20 mouse cellular contexts compared by ENCODE assay signal in the genomic region with DNA sequence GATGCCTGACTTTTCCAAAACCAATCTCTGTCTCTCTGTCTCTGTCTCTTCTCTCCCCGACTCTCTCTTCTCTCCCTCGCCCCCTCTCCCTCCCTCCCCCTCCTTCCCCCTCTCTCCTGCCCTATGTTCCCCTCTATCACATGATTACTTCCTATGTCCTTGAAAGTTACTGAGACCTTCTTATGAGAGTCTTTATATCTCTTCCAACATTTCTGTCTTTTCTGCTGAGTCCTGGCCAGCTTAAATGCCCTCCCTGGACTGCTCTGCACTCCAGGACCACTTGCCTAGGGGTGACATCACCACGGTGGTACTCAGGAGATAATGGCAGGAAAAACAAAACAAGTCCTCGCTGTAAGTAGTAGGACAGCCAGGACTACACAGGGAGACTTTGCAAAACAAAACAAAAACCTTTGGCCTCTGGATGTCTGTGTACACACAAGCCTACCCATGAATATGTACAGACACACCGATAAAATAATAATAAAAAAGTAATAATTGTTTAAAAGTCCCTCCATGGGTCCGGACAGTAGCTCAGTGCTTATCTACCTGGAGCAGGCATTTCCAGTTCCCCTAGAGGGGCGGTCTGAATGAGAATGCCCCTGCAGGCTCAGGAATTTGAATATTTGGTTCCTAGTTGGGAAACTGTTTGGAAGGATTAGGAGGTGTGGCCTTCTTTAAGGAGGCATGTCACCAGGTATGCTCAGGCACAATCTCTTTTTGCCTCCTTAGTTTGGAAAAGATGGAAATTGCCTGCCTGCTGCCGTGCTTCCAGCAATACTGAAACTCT. TPM values are rescaled to one million over a fixed set of nuclear protein-coding genes. Genes with fewer than 3 reads are reported as not detected.
DNase-seq lines count a peak whose midpoint lies in the region; ATAC-seq and TF ChIP-seq lines count a peak whose summit lies in the region.
"Had no signal": no experiment of that assay in that cellular context is flagged by ENCODE, and none has a peak within 500 bp of the region (broad histone marks: within the 10 kb centered on the region; RNA-seq: fewer than 3 reads in every experiment).

No protein-coding gene starts in this region.

- no peaks in the 10 kb centered on the region for H3K27me3 ChIP-seq in heart, embryonic 13.5 days (replicated peaks)
- no peaks in the 10 kb centered on the region for H3K27me3 ChIP-seq in MEL (ENCODE audit: control insufficient read depth in 1 of 2, insufficient read depth in 2 of 2, low read length in 2 of 2)
- H3K27me3 ChIP-seq in liver, embryonic 13.5 days = no peaks in the 10 kb centered on the region
- H3K27me3 ChIP-seq: embryonic facial prominence, embryonic 12.5 days; hindbrain, embryonic 15.5 days; neural tube, embryonic 15.5 days had no signal

- no peak for TF ChIP-seq RAD21 in MEL (IDR thresholded peaks at IDR 0.05; ENCODE audit: low read depth, low read length)

- no peak for TF ChIP-seq CTCF in MEL (IDR thresholded peaks at IDR 0.05 in 2 of 3, conservative IDR thresholded peaks at IDR 0.05 in 1 of 3; ENCODE audit: control insufficient read depth in 1 of 3, insufficient read depth in 1 of 3, low read depth in 2 of 3, low read length in 3 of 3, poor library complexity in 1 of 3, severe bottlenecking in 1 of 3)

- no peak overlapping the region for H3K4me3 ChIP-seq in heart, embryonic 13.5 days
- peak overlapping the region; percentile 56 to 62 for H3K4me3 ChIP-seq in MEL (ENCODE audit: control insufficient read depth in 1 of 2, insufficient read depth in 1 of 2, low read depth in 2 of 2, low read length in 2 of 2)
- no peak overlapping the region for H3K4me3 ChIP-seq in liver, embryonic 13.5 days (replicated peaks)
- H3K4me3 ChIP-seq: embryonic facial prominence, embryonic 12.5 days; hindbrain, embryonic 15.5 days; midbrain, embryonic 10.5 days; neural tube, embryonic 15.5 days had no signal

- peak overlapping the region; percentile 48; the same call in 1 of the 2 replicates for H3K27ac ChIP-seq in heart, embryonic 13.5 days (replicated peaks)
- peak overlapping the region; percentile 81 for H3K27ac ChIP-seq in MEL (ENCODE audit: control insufficient read depth, low read depth, low read length)
- H3K27ac ChIP-seq in liver, embryonic 13.5 days = peak overlapping the region; percentile 55; the same call in 1 of the 2 replicates
- H3K27ac ChIP-seq: embryonic facial prominence, embryonic 12.5 days; hindbrain, embryonic 15.5 days; midbrain, embryonic 10.5 days; neural tube, embryonic 15.5 days; stomach, postnatal 0 days had no signal

- no peaks in the 10 kb centered on the region for H3K36me3 ChIP-seq in heart, embryonic 13.5 days
- H3K36me3 ChIP-seq in MEL (ENCODE audit: control insufficient read depth in 1 of 2, insufficient read depth in 2 of 2, low read length in 2 of 2) = peaks cover 0 to 32% of the 10 kb centered on the region in 2 experiments; a peak in 2 of 4 replicates
- H3K36me3 ChIP-seq in liver, embryonic 13.5 days = no peaks in the 10 kb centered on the region
- H3K36me3 ChIP-seq: embryonic facial prominence, embryonic 12.5 days; hindbrain, embryonic 15.5 days; midbrain, embryonic 10.5 days; neural tube, embryonic 15.5 days had no signal

- no peaks in the 10 kb centered on the region for H3K79me2 ChIP-seq in MEL (ENCODE audit: control insufficient read depth, insufficient read depth, low read length, poor library complexity)

- no peak overlapping the region for H3K4me2 ChIP-seq in heart, embryonic 13.5 days
- H3K4me2 ChIP-seq in liver, embryonic 13.5 days = no peak overlapping the region
- H3K4me2 ChIP-seq: embryonic facial prominence, embryonic 12.5 days; hindbrain, embryonic 15.5 days; neural tube, embryonic 15.5 days had no signal

- no peak for DNase-seq in heart, postnatal 25 days (ENCODE audit: low spot score)
- DNase-seq in 416B (ENCODE audit: low read depth) (peak; percentile 51), MEL (ENCODE audit: low read depth, low spot score) (peak; percentile 57), MN1 (ENCODE audit: low spot score) (no peak)
- DNase-seq in liver, embryonic 13.5 days = no peak
- no peak for DNase-seq in left cerebral cortex, postnatal 4 days
- no peak for DNase-seq in cerebellum, adult 11-12 months
- DNase-seq: cerebellum, adult 11 months; forebrain, postnatal 0 days; gastrocnemius, postnatal 25 days; lung, adult 2 months had no signal

- no peak overlapping the region for H3K9ac ChIP-seq in heart, embryonic 13.5 days
- peak overlapping the region; percentile 70 for H3K9ac ChIP-seq in MEL (ENCODE audit: control insufficient read depth, low read depth, low read length, poor library complexity, severe bottlenecking)
- H3K9ac ChIP-seq in liver, embryonic 13.5 days = 0 out of 2 replicates have a peak overlapping the region, but pooled peaks have one; percentile 22
- H3K9ac ChIP-seq: embryonic facial prominence, embryonic 12.5 days; forebrain, postnatal 0 days; hindbrain, embryonic 15.5 days; neural tube, embryonic 15.5 days had no signal

- no peak for ATAC-seq in heart, embryonic 13.5 days (ENCODE audit: extremely low read depth, insufficient number of reproducible peaks, low FRiP score, low TSS enrichment)
- ATAC-seq in liver, embryonic 13.5 days (ENCODE audit: low read depth) = no peak
- ATAC-seq: forebrain, postnatal 0 days had no signal

- WGBS in heart, embryonic 13.5 days = 37% methylated on average over 8 of the region's 8 CpGs
- WGBS in liver, embryonic 13.5 days (ENCODE audit: insufficient replicate concordance) = 26% methylated on average over 8 of the region's 8 CpGs

- peaks cover 26% of the 10 kb centered on the region for H3K4me1 ChIP-seq in heart, embryonic 13.5 days
- H3K4me1 ChIP-seq in MEL (ENCODE audit: control insufficient read depth in 1 of 2, insufficient read depth in 2 of 2, low read length in 2 of 2) = peaks cover 22 to 37% of the 10 kb centered on the region in 2 experiments
- H3K4me1 ChIP-seq in liver, embryonic 13.5 days (replicated peaks) = peaks cover 33% of the 10 kb centered on the region
- H3K4me1 ChIP-seq: hindbrain, embryonic 15.5 days; neural tube, embryonic 15.5 days had no signal

- no peaks in the 10 kb centered on the region for H3K9me3 ChIP-seq in heart, embryonic 13.5 days
- no peaks in the 10 kb centered on the region for H3K9me3 ChIP-seq in MEL (replicated peaks; ENCODE audit: insufficient read depth, low read length)
- H3K9me3 ChIP-seq in liver, embryonic 13.5 days (replicated peaks) = no peaks in the 10 kb centered on the region
- H3K9me3 ChIP-seq: embryonic facial prominence, embryonic 12.5 days; hindbrain, embryonic 15.5 days; midbrain, embryonic 10.5 days; neural tube, embryonic 15.5 days had no signal

- TF ChIP-seq EP300 in MEL (IDR thresholded peaks at IDR 0.05; ENCODE audit: low read depth in 1 of 2, low read length in 2 of 2) = no peak

- intact Hi-C loops in heart, postnatal 25 days (cut with DNase I) = no loop called here
- intact Hi-C loops in left cerebral cortex, postnatal 4 days (cut with DNase I) = no loop called here

- no peak for TF ChIP-seq POLR2A in MEL (IDR thresholded peaks at IDR 0.05; ENCODE audit: control insufficient read depth in 1 of 2, insufficient read depth in 1 of 2, low read depth in 1 of 2, low read length in 2 of 2, poor library complexity in 1 of 2)

TF ChIP-seq in MEL, 35 proteins besides CTCF, POLR2A, EP300 and RAD21 (continues in another document):
- TF ChIP-seq MXI1 (IDR thresholded peaks at IDR 0.05; ENCODE audit: low read depth, low read length) = no peak
- no peak for TF ChIP-seq MYC (IDR thresholded peaks at IDR 0.05; ENCODE audit: low read depth, low read length)
- no peak for TF ChIP-seq ELF1 (IDR thresholded peaks at IDR 0.05; ENCODE audit: low read depth, low read length)
- no peak; the same call in 1 of the 2 replicates for TF ChIP-seq SIN3A (IDR thresholded peaks at IDR 0.05; ENCODE audit: low read length)
- TF ChIP-seq TAL1 (IDR thresholded peaks at IDR 0.05; ENCODE audit: low read length) = peak; percentile 69
- TF ChIP-seq ETS1 (IDR thresholded peaks at IDR 0.05; ENCODE audit: low read depth, low read length) = no peak
- peak; percentile 53; the same call in 1 of the 2 replicates for TF ChIP-seq GATA1 (IDR thresholded peaks at IDR 0.05; ENCODE audit: low read depth, low read length)
- 0 out of 2 replicates have a peak, but pooled peaks have one; percentile 40 for TF ChIP-seq TCF12 (IDR thresholded peaks at IDR 0.05; ENCODE audit: low read depth, low read length)
- TF ChIP-seq HCFC1 (IDR thresholded peaks at IDR 0.05; ENCODE audit: low read depth, low read length) = no peak
- no peak for TF ChIP-seq KAT2A (conservative IDR thresholded peaks at IDR 0.05; ENCODE audit: low read depth, low read length)
- no peak for TF ChIP-seq RCOR1 (IDR thresholded peaks at IDR 0.05; ENCODE audit: low read depth, low read length)
- no peak for TF ChIP-seq JUND (IDR thresholded peaks at IDR 0.05; ENCODE audit: low read depth, low read length)
- TF ChIP-seq MYB (IDR thresholded peaks at IDR 0.05; ENCODE audit: low read depth, low read length) = no peak

RNA-seq across cellular contexts. Expression of a gene that starts 9.1 kb away (rescaled TPM):
- polyA plus RNA-seq in heart, embryonic 13.5 days (2015; fragmentation: Nextera tagmentation; extraction: Ambion mirVana) = 31.0 and 32.3 TPM in 2 replicates
- total RNA-seq in heart, postnatal 25 days (2021) = 10 to 100 TPM; 36.7 to 37.9 TPM
- 56.8 and 66.2 TPM in 2 replicates for total RNA-seq in MEL (2012; rRNA removed)
- 10 to 100 TPM in 1 of 2 experiments, not detected in 1; 77.7 TPM for polyA plus RNA-seq in MEL (2012; ENCODE audit: insufficient read depth in 1 of 2, insufficient read length in 2 of 2, low read depth in 1 of 2, low replicate concordance in 2 of 2, missing spikeins in 1 of 2)
- 28.2 and 33.0 TPM in 2 replicates for polyA plus RNA-seq in liver, embryonic 13.5 days (2015; fragmentation: Nextera tagmentation; extraction: Ambion mirVana)
- total RNA-seq in left cerebral cortex, postnatal 4 days (2021) = 10 to 100 TPM; 43.3 to 45.8 TPM

RNA-seq across cellular contexts. Expression of a gene that starts 12.0 kb away (rescaled TPM):
- polyA plus RNA-seq in heart, embryonic 13.5 days (2015; fragmentation: Nextera tagmentation; extraction: Ambion mirVana) = 4.0 and 6.1 TPM in 2 replicates
- total RNA-seq in heart, postnatal 25 days (2021) = 1 to 10 TPM; 3.9 to 4.1 TPM
- 4.6 and 7.5 TPM in 2 replicates for total RNA-seq in MEL (2012; rRNA removed)
- polyA plus RNA-seq in MEL (2012; ENCODE audit: insufficient read depth in 1 of 2, insufficient read length in 2 of 2, low read depth in 1 of 2, low replicate concordance in 2 of 2, missing spikeins in 1 of 2) = 10 to 100 TPM in 1 of 2 experiments, not detected in 1; 10.9 TPM
- 1.1 and 1.4 TPM in 2 replicates for polyA plus RNA-seq in liver, embryonic 13.5 days (2015; fragmentation: Nextera tagmentation; extraction: Ambion mirVana)
- total RNA-seq in left cerebral cortex, postnatal 4 days (2021) = 100 to 1,000 TPM; 187 to 192 TPM

RNA-seq across cellular contexts. Expression of a gene that starts 41.2 kb away (rescaled TPM):
- not detected in 2 replicates for polyA plus RNA-seq in heart, embryonic 13.5 days (2015; fragmentation: Nextera tagmentation; extraction: Ambion mirVana)
- not detected for total RNA-seq in heart, postnatal 25 days (2021)
- total RNA-seq in MEL (2012; rRNA removed) = not detected in 2 replicates
- under 1 TPM in 1 of 2 experiments, not detected in 1; 0.11 TPM for polyA plus RNA-seq in MEL (2012; ENCODE audit: insufficient read depth in 1 of 2, insufficient read length in 2 of 2, low read depth in 1 of 2, low replicate concordance in 2 of 2, missing spikeins in 1 of 2)
- polyA plus RNA-seq in liver, embryonic 13.5 days (2015; fragmentation: Nextera tagmentation; extraction: Ambion mirVana) = not detected in 2 replicates
- total RNA-seq in left cerebral cortex, postnatal 4 days (2021) = under 1 TPM in 1 of 2 experiments, not detected in 1; 0.08 TPM
- total RNA-seq: common myeloid progenitor, adult 5-6 weeks; forebrain, postnatal 0 days; gastrocnemius, postnatal 25 days; heart, postnatal 10 days; left cerebral cortex, postnatal 36 days had no signal
- polyA plus RNA-seq: forebrain, postnatal 0 days; neural tube, embryonic 15.5 days had no signal

Comparison
In these comparisons a context has a peak if more than half of its experiments do, and no peak if none do; other contexts are left out.
1. H3K4me3 ChIP-seq: peak in MEL (2 of 2); none in heart, embryonic 13.5 days (single experiment) and liver, embryonic 13.5 days (single experiment).
2. DNase-seq: peak in 416B (single experiment) and MEL (single experiment); none in heart, postnatal 25 days (single experiment), liver, embryonic 13.5 days (single experiment), MN1 (single experiment), left cerebral cortex, postnatal 4 days (single experiment) and cerebellum, adult 11-12 months (single experiment).
3. RNA of a gene that starts 12.0 kb away (total RNA-seq): 187 to 192 TPM in left cerebral cortex, postnatal 4 days; 4.6 to 7.5 TPM in MEL and 3.9 to 4.1 TPM in heart, postnatal 25 days; every median in the first group is over 10 times any median in the second.
4. Peak in every context shown above with its lines, with median percentiles within 50 percentile points of each other: H3K27ac ChIP-seq.